Mouse (Mus musculus): ENCODE results near the gene Adgrl1. TPM values are rescaled to one million over a fixed set of nuclear protein-coding genes. Genes with fewer than 3 reads are reported as not detected.
"Not testable (repeated sequence)": the region's sequence is repeated elsewhere in the genome, so short reads cannot be mapped to it uniquely, and the experiment has no call there.

Gene Adgrl1
- total RNA-seq, 2 experiments from 2014 or later = 20.8 to 26.0 TPM

- DNase-seq = no peak
- intact Hi-C loops (cut with DNase I) = no loop called here
Measured at GRCm38 (mm10) chr8:83981533-83981932, 81.6 kb downstream of the Adgrl1 start.

- no peak for DNase-seq
- intact Hi-C loops (cut with DNase I) = no loop called here
Measured at GRCm38 (mm10) chr8:83982449-83982848, 82.5 kb downstream of the Adgrl1 start.

- intact Hi-C loops (cut with DNase I); DNase-seq: not testable (repeated sequence)
Measured at GRCm38 (mm10) chr8:83983222-83983621, 83.3 kb downstream of the Adgrl1 start.

DNA sequence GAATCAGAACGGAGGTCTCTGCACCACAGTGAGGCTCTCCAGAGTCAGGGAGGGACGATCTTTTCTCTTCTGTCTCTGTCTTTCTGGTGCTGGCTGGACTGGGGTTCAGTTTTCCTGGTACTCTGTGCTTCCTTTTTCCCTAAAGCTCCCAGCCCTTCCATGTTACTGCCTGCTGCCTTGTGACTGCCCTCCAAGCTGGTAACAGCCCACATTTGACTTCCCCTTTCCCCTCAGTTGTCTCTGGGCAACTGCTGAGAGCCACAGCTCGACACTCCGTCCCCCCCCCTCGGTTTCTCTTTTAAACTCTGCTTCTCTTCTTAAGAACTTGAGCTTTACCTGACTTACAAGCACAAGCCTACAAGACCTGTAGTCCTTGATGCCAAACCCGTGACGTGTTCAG, 89.3 kb downstream of the Adgrl1 start:
- DNase-seq = no peak
- intact Hi-C loops (cut with DNase I) = no loop called here

GRCm38 (mm10) chr8:83990170-83990569, 90.3 kb downstream of the Adgrl1 start:
- DNase-seq = no peak
- intact Hi-C loops (cut with DNase I) = no loop called here

Small RNA genes within 50 kb of the gene (microRNA-seq; reads per million reads assigned to microRNA genes)
- 0 reads per million in 2 experiments for gene Gm44330
- gene Gm44450 = 0 reads per million in 2 experiments

Other genes with a start within 250 kb of the Adgrl1 start
- gene Gipc1, start 247.4 kb upstream of the Adgrl1 start, total RNA-seq (2021) = 10 to 100 TPM; 16.7 to 17.8 TPM
- gene Ptger1, start 233.4 kb upstream of the Adgrl1 start, total RNA-seq (2021) = under 1 TPM; 0.10 to 0.12 TPM
- gene Pkn1, start 200.9 kb upstream of the Adgrl1 start, total RNA-seq (2021) = 10 to 100 TPM; 30.6 to 33.7 TPM
- 10 to 100 TPM; 11.3 to 12.0 TPM for gene Ddx39, start 184.9 kb upstream of the Adgrl1 start, total RNA-seq (2021)
- 10 to 100 TPM; 21.9 to 22.5 TPM for gene Adgre5, start 158.8 kb upstream of the Adgrl1 start, total RNA-seq (2021)
- under 1 TPM; 0.27 to 0.56 TPM for gene Gm10644, start 55.1 kb downstream of the Adgrl1 start, total RNA-seq (2021)
- gene Asf1b, start 55.4 kb downstream of the Adgrl1 start, total RNA-seq (2021) = under 1 TPM; 0.42 to 0.71 TPM
- gene Prkaca, start 72.9 kb downstream of the Adgrl1 start, total RNA-seq (2021) = 100 to 1,000 TPM; 148 to 165 TPM
- 10 to 100 TPM; 13.0 TPM for gene Samd1, start 97.6 kb downstream of the Adgrl1 start, total RNA-seq (2021)
- under 1 TPM in 1 of 2 experiments, not detected in 1; 0.48 TPM for gene 1700067K01Rik, start 101.4 kb downstream of the Adgrl1 start, total RNA-seq (2021)
- gene 2210011C24Rik, start 112.1 kb downstream of the Adgrl1 start, total RNA-seq (2021) = 1 to 10 TPM; 2.6 to 5.6 TPM
- gene Palm3, start 121.4 kb downstream of the Adgrl1 start, total RNA-seq (2021) = under 1 TPM; 0.10 to 0.12 TPM
- gene Il27ra, start 142.5 kb downstream of the Adgrl1 start, total RNA-seq (2021) = under 1 TPM; 0.15 to 0.52 TPM
- gene Rln3, start 144.9 kb downstream of the Adgrl1 start, total RNA-seq (2021) = not detected
- 1 to 10 TPM; 1.6 to 1.7 TPM for gene Gm10643, start 165.0 kb downstream of the Adgrl1 start, total RNA-seq (2021)
- gene Rfx1, start 166.7 kb downstream of the Adgrl1 start, total RNA-seq (2021) = 1 to 10 TPM; 4.7 TPM
- 1 to 10 TPM; 4.8 to 5.1 TPM for gene Dcaf15, start 204.7 kb downstream of the Adgrl1 start, total RNA-seq (2021)
- gene Podnl1, start 225.9 kb downstream of the Adgrl1 start, total RNA-seq (2021) = not detected
- gene Cc2d1a, start 247.8 kb downstream of the Adgrl1 start, total RNA-seq (2021) = 10 to 100 TPM; 15.7 to 16.1 TPM
- gene 4930432K21Rik, start 247.9 kb downstream of the Adgrl1 start, total RNA-seq (2021) = under 1 TPM in 1 of 2 experiments, not detected in 1; 0.28 TPM